Mouse (Mus musculus) hindbrain, postnatal 0 days (tissue): ENCODE measurements at regions not wholly inside any gene's neighbourhood (a gene's known extent, or its start where the extent isn't known, plus 50 kb on each side); places are given as distances from the start of the nearest gene placed in this dataset.

Experiments used
- ATAC-seq: fragments of 200-750 bp; cut with Nextera tagmentation; 2 replicates; pipeline ENCODE4 v1.8.0; 2017; ENCODE audit warnings: mild to moderate bottlenecking, moderate TSS enrichment, moderate library complexity
- DNase-seq: peaks from one replicate; pipeline ENCODE4 v3.0.0-alpha.2; 2015; ENCODE audit warnings: low spot score
- H3K27ac ChIP-seq: fragments of 300-500 bp; sonication (generic); 2 replicates; pipeline ENCODE4 v1.5.1; 2014; ENCODE audit warnings: mild to moderate bottlenecking
- H3K27me3 ChIP-seq: fragments of 300-500 bp; sonication (generic); 2 replicates; pipeline ENCODE4 v1.6.1; 2014; ENCODE audit warnings: low read length, mixed read lengths; ENCODE audit not compliant: insufficient read depth
- H3K36me3 ChIP-seq: fragments of 300-500 bp; sonication (generic); 2 replicates; pipeline ENCODE4 v1.6.1; 2014; ENCODE audit warnings: low read length, mixed read lengths; ENCODE audit not compliant: insufficient read depth
- H3K4me1 ChIP-seq: fragments of 300-500 bp; sonication (generic); 2 replicates; pipeline ENCODE4 v1.6.1; 2014; ENCODE audit warnings: antibody characterized with exemption, low read length, mixed read lengths; ENCODE audit not compliant: insufficient read depth
- H3K4me2 ChIP-seq: fragments of 300-500 bp; sonication (generic); 2 replicates; pipeline ENCODE4 v1.6.1; 2014; ENCODE audit warnings: low read depth, mild to moderate bottlenecking, low read length, moderate library complexity, mixed read lengths
- H3K4me3 ChIP-seq: fragments of 300-500 bp; sonication (generic); 2 replicates; pipeline ENCODE4 v1.5.1; 2014; ENCODE audit warnings: low read length
- H3K9ac ChIP-seq: fragments of 300-500 bp; sonication (generic); replicated peaks from 2 replicates; pipeline ENCODE4 v1.6.1; 2014; ENCODE audit warnings: mild to moderate bottlenecking, low read length, moderate library complexity, mixed read lengths
- H3K9me3 ChIP-seq: fragments of 300-500 bp; sonication (generic); 2 replicates; pipeline ENCODE4 v1.6.1; 2016; ENCODE audit warnings: low read length, mixed read lengths
- CTCF ChIP-seq: IDR thresholded peaks from 2 replicates; pipeline ENCODE4 v1.5.1; 2016; ENCODE audit warnings: antibody characterized with exemption, control low read depth, low read depth
- WGBS: fragments of 180-500 bp; shearing (Covaris S2); extraction: QIAGEN DNeasy Blood & Tissue Kit; methylation state at CpG from one replicate; pipeline ENCODE4 v1.1.7; 2014; 5-methylcytosine and 5-hydroxymethylcytosine counted together

DNA sequence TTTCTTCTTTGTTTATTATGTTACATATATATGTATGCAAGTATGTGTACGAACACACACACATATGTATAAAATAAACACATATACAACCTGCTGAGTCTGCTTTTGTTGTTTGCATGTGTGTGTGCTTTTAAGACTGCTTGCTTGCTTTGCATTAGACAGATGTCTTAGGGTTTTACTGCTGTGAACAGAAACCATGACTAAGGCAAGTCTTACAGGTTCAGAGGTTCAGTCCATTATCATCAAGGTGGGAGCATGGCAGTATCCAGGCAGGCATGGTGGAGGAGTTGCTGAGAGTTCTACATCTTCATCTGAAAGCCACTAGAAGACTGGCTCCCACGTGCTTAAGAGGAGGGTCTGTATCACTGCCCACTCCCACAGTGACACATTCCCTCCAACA lies 520.3 kb upstream of the Tmem132c start:
- Histone ChIP-seq H3K27ac (no peak overlapping the region), H3K9ac (no peak overlapping the region), H3K9me3 (no peaks in the 10 kb centered on the region), H3K4me3 (no peak overlapping the region), H3K27me3 (no peaks in the 10 kb centered on the region), H3K36me3 (no peaks in the 10 kb centered on the region), H3K4me2 (no peak overlapping the region), H3K4me1 (no peaks in the 10 kb centered on the region)
- no peak for DNase-seq
- ATAC-seq, result no peak
- no peak for TF ChIP-seq CTCF
- 88% methylated on average over 2 of the region's 2 CpGs for WGBS

DNA sequence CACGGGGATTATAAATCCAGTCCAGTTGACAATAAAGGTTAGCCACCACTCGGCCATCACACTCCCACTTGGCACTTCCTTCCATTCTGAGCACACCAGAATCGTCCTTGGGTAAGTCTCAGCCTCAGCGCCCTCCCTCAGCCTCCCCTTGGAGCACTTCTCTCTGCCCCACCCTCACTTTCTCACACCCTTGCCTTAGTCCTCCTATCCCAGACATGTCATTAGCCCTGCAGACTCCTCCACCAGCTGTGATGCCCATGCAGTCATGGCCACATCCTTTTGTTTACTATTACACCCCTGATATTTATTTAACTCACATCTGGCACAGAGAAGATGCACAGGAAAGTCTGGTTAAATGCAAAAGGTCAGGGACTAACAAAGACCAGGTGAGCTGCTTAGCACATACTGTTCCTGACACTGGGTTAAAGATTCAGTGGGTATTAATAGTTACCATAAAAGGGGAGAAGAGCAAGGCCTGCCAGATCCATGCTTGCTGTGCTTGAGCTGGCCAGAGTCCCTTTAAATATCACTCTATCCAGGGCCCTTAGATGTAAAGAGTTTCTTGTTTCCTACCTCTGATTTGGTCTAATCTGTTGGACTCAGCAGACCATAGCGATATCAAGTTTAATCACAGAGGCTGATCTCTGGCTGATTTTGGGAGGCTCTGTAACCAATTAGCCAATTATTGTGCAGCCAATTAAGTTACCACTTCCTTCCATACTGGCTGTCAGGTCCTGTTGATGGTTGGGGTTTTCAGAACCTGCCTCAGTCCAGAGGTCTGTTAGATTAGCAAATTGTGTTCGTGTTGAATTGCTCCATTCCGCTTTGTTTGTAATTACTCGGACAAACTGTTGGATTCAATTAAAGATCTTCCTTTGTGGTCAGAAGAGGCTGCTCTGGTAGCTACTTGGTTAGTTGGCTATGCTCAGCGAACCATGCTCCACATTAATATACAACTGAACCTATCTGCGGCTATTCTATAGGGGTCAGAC lies 518.0 kb upstream of the Tmem132c start:
- Histone ChIP-seq H3K9me3 (no peaks in the 10 kb centered on the region), H3K4me2 (no peak overlapping the region), H3K36me3 (no peaks in the 10 kb centered on the region), H3K9ac (no peak overlapping the region), H3K27me3 (no peaks in the 10 kb centered on the region), H3K4me3 (no peak overlapping the region), H3K4me1 (no peaks in the 10 kb centered on the region), H3K27ac (no peak overlapping the region)
- no peak for TF ChIP-seq CTCF
- DNase-seq, result no peak
- WGBS, result 73% methylated on average over 10 of the region's 10 CpGs
- ATAC-seq, result no peak

DNA sequence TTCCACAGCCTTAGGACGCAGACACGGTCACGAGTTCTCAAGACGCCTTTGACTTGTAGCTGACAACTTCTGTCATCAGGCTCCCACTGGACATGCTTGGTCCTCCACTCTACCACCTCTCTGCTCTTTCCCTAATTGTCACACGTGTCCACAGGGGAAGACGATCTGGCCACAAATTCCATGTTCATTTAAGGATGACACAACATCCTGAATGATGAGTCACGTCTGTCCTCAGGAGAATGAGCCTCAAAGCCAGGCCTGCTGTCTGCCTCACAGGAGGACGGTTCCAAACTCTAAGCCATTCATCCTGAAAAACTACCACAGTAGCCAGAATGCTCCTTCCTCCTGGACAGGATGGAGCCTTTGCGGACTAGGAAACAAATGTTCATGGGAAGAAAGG lies 517.3 kb upstream of the Tmem132c start:
- no peak for TF ChIP-seq CTCF
- Histone ChIP-seq H3K9me3 (no peaks in the 10 kb centered on the region), H3K4me1 (no peaks in the 10 kb centered on the region), H3K36me3 (no peaks in the 10 kb centered on the region), H3K9ac (no peak overlapping the region), H3K27me3 (no peaks in the 10 kb centered on the region), H3K4me3 (no peak overlapping the region), H3K27ac (no peak overlapping the region), H3K4me2 (no peak overlapping the region)
- DNase-seq, result no peak
- no peak for ATAC-seq
- WGBS, result 83% methylated on average over 9 of the region's 9 CpGs

DNA sequence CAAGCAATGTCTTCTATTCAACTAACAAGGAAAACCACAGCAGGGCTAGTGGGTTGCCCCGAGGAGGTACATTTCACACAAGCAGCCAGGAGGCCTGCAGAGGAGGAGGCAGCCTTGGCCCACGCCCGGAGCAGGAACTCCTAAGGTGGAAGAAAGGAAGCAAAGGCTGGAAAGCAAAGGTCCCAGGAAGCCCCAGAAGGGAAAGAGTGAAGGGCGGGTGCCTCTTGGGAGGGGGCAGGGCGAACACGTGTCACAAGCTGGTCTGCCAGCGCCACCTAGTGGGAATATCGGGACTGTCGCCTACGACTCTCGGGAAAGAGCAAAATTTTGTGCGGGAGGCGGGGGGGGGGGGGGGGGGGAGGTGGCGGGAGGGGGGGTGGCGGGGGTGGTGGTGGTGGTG lies 508.1 kb upstream of the Tmem132c start:
- Histone ChIP-seq H3K4me3 (peak overlapping the region; percentile 16), H3K27me3 (no peaks in the 10 kb centered on the region), H3K27ac (no peak overlapping the region), H3K9me3 (no peaks in the 10 kb centered on the region), H3K4me1 (no peaks in the 10 kb centered on the region), H3K9ac (no peak overlapping the region), H3K36me3 (no peaks in the 10 kb centered on the region), H3K4me2 (peak overlapping the region; percentile 55)
- under 1% methylated on average over 10 of the region's 15 CpGs for WGBS
- TF ChIP-seq CTCF, result peak; percentile 74
- DNase-seq (peak; percentile 90), ATAC-seq (peak; percentile 74; the same call in 1 of the 2 replicates)

DNA sequence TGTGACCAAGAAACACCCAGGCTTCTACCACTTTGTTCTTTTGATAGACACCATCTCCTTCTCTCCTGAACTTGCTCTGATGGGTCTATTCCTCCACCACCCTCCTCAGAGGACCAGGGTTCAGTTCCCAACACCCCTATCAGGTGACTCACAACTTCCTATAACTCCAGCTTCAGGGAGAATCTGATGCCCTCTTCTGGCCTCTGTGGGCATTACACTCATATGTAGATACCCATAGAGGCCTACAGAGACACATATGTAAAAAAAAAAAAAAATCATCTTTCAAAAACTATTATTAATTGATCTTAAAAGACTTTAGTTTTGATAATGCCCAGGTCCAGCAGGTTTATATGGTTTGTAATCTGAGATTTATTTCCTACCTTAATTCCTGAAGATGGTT lies 505.9 kb upstream of the Tmem132c start:
- ATAC-seq, result no peak
- TF ChIP-seq CTCF, result no peak; the same call in 1 of the 2 replicates
- H3K36me3 ChIP-seq, result no peaks in the 10 kb centered on the region

DNA sequence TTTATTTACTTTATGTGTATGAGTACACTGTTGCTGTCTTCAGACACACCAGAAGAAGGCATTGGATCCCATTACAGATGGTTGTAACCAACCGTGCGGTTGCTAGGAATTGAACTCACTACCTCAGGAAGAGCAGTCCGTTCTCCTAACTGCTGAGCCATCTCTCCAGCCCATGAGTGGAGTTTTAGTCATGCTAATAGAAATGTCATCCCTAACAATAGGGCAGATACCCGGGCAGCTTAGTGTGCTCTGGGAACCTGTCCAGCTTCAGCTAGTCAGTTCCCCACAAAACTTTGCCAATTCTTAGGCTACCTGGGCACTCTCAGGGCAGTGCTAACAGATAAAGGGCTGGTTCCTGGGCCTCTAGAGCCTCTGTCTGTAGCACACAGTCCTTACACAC lies 503.9 kb upstream of the Tmem132c start:
- H3K4me2 ChIP-seq, result no peak overlapping the region
- H3K9me3 ChIP-seq, result no peaks in the 10 kb centered on the region
- H3K36me3 ChIP-seq, result no peaks in the 10 kb centered on the region
- no peaks in the 10 kb centered on the region for H3K27me3 ChIP-seq
- TF ChIP-seq CTCF, result no peak
- DNase-seq (no peak), ATAC-seq (no peak)
- no peaks in the 10 kb centered on the region for H3K4me1 ChIP-seq
- H3K4me3 ChIP-seq, result no peak overlapping the region
- WGBS, result 54% methylated on average over 4 of the region's 4 CpGs
- H3K9ac ChIP-seq, result no peak overlapping the region
- no peak overlapping the region for H3K27ac ChIP-seq

More for the DNA sequence above, 505.9 kb upstream of the Tmem132c start:
- Histone ChIP-seq H3K27me3 (no peaks in the 10 kb centered on the region), H3K27ac (no peak overlapping the region), H3K4me2 (no peak overlapping the region), H3K9ac (no peak overlapping the region), H3K4me1 (no peaks in the 10 kb centered on the region), H3K4me3 (no peak overlapping the region), H3K9me3 (no peaks in the 10 kb centered on the region)
- DNase-seq, result no peak

DNA sequence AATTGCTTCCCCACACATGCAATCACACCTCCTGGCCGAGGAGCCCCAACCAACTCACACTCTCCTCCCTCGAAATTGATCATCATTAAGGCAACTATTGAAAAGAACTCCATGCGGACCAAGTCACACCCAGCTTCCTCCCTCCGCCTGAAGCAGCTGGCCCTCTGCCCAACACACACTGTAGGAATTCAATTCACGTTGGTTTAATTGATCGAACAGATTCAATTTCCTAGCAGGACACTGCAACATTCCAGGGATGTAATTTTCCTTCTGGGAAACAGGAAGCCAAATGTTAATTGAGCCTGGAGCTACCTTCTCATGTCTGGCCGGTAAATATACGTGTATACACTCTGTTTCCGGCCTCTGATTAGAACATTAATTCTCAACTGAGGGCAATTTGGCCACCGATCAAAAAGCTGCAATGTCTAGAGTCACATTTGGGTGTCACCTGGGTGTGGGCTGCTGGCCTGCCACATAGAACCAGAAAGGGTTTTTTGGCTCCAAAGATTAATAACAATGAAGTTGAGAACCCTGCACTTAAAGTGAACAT lies 500.7 kb upstream of the Tmem132c start:
- Histone ChIP-seq H3K4me3 (no peak overlapping the region), H3K4me1 (no peaks in the 10 kb centered on the region), H3K9ac (no peak overlapping the region), H3K27ac (no peak overlapping the region), H3K36me3 (no peaks in the 10 kb centered on the region), H3K4me2 (no peak overlapping the region), H3K9me3 (no peaks in the 10 kb centered on the region), H3K27me3 (no peaks in the 10 kb centered on the region)
- DNase-seq, result peak; percentile 31
- no peak for TF ChIP-seq CTCF
- ATAC-seq, result no peak
- WGBS, result 28% methylated on average over 10 of the region's 10 CpGs
